Mouse (Mus musculus) cerebellum, postnatal 14 days (tissue): Measurements from ENCODE around the gene Rpl11.
"Not testable (repeated sequence)": the region's sequence is repeated elsewhere in the genome, so short reads cannot be mapped to it uniquely, and the experiment has no call there.

Experiments used
- DNase-seq, 2 experiments: peaks; one replicate each; pipeline ENCODE4 v3.0.0; 2021; ENCODE audit warnings: mixed read lengths in 2 of 2

Rpl11 gene

GRCm38 (mm10) chr4:136069954-136070353 is 16.7 kb upstream of the Rpl11 start:
- DNase-seq = peak; percentile 77 to 80

GRCm38 (mm10) chr4:136069313-136069712 is 16.1 kb upstream of the Rpl11 start:
- DNase-seq = no peak

- no peak for DNase-seq
Observed at GRCm38 (mm10) chr4:136063143-136063542, 9.9 kb upstream of the Rpl11 start.

GRCm38 (mm10) chr4:136059800-136060488 is 6.7 kb upstream of the Rpl11 start:
- DNase-seq = not testable (repeated sequence)

GRCm38 (mm10) chr4:136057916-136058315 is 4.7 kb upstream of the Rpl11 start:
- DNase-seq = no peak

- no peak for DNase-seq
Observed at GRCm38 (mm10) chr4:136056030-136056429, 2.8 kb upstream of the Rpl11 start.

GRCm38 (mm10) chr4:136053843-136054242 is 615 bp upstream of the Rpl11 start:
- DNase-seq = no peak

GRCm38 (mm10) chr4:136052534-136053246 is 538 bp downstream of the Rpl11 start:
- DNase-seq = peak; percentile 12 to 38

GRCm38 (mm10) chr4:136052060-136052459 is 1.2 kb downstream of the Rpl11 start:
- no peak for DNase-seq

- no peak for DNase-seq
Observed at GRCm38 (mm10) chr4:136050226-136050625, 3.0 kb downstream of the Rpl11 start.

GRCm38 (mm10) chr4:136048291-136049032 is 4.8 kb downstream of the Rpl11 start:
- DNase-seq = no peak

- DNase-seq = no peak
Observed at GRCm38 (mm10) chr4:136047626-136048025, 5.6 kb downstream of the Rpl11 start.

- no peak for DNase-seq
Observed at GRCm38 (mm10) chr4:136046888-136047287, 6.3 kb downstream of the Rpl11 start.

GRCm38 (mm10) chr4:136045091-136045490 is 8.1 kb downstream of the Rpl11 start:
- no peak for DNase-seq

GRCm38 (mm10) chr4:136043784-136044400 is 9.3 kb downstream of the Rpl11 start:
- DNase-seq = no peak

- DNase-seq = no peak
Observed at GRCm38 (mm10) chr4:136035078-136035477, 18.1 kb downstream of the Rpl11 start.

- no peak for DNase-seq
Observed at GRCm38 (mm10) chr4:136033231-136033630, 20.0 kb downstream of the Rpl11 start.

GRCm38 (mm10) chr4:136030968-136031909 is 22.0 kb downstream of the Rpl11 start:
- DNase-seq = no peak

GRCm38 (mm10) chr4:136028689-136029088 is 24.5 kb downstream of the Rpl11 start:
- no peak for DNase-seq

GRCm38 (mm10) chr4:136028132-136028564 is 25.1 kb downstream of the Rpl11 start:
- DNase-seq = no peak

- DNase-seq = no peak
Observed at GRCm38 (mm10) chr4:136027416-136028131, 25.7 kb downstream of the Rpl11 start.
